Mouse (Mus musculus): ENCODE data around the gene Olfr1176.

Olfr1176 gene

GRCm38 (mm10) chr2:88336421-88336820, at the start of gene Olfr1176:
Gene Olfr1176 (plus strand): TSS chr2:88336721.
- DNase-seq (ENCODE audit: low read depth, low spot score), result no peak

DNA sequence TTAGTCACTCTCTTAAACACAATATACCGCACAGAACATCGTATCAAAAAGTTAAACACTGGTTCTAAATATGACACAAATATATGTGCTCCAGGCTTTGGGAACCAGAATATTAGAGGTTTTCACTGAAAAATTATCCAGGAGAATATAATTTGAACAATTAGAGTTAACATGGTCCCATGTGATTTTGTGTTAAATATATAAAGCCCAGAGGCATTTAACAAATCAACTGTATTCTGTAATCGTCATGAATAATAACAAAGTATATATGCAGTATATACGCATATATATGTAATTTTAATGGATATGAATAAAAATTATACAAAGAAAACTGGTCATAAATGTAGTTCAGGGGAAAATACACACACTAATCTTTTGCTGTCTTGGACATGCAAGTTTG, 21.5 kb upstream of the Olfr1176 start, which contains the start of gene Olfr1174-ps:
Olfr1174-ps (minus strand) TSS at position 101 of the 400 bp plus-strand sequence.
- no peak for DNase-seq (ENCODE audit: low read depth, low spot score)

- DNase-seq (ENCODE audit: low read depth, low spot score), result no peak
Observed at GRCm38 (mm10) chr2:88327115-88327514, 9.4 kb upstream of the Olfr1176 start, which contains the start of gene Olfr1175-ps. Gene Olfr1175-ps (minus strand): TSS chr2:88327215.

- no peak for DNase-seq (ENCODE audit: low read depth, low spot score)
Observed at GRCm38 (mm10) chr2:88346392-88346791, 9.9 kb downstream of the Olfr1176 start, which contains the start of gene Olfr1177-ps. Gene Olfr1177-ps (minus strand): TSS chr2:88346492.

DNA sequence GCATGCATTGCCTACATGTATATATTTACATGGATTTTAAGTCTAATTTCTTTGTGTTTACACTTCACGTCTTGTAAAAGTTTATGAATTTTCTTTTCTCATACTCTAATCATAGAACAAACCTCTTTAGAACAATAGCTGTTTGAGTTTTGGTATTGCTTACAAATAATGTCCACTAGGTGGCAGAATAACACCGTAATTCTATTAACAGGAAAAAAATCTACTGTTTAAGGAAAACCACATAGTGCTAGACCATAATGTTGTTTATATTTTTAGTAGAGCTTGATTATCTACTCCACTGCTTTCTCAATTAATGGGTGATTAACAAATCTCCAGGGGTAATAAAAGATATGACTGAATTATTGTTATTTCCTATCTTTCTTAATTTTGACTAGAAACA, 19.8 kb downstream of the Olfr1176 start:
- no peak for DNase-seq (ENCODE audit: low read depth, low spot score)

DNA sequence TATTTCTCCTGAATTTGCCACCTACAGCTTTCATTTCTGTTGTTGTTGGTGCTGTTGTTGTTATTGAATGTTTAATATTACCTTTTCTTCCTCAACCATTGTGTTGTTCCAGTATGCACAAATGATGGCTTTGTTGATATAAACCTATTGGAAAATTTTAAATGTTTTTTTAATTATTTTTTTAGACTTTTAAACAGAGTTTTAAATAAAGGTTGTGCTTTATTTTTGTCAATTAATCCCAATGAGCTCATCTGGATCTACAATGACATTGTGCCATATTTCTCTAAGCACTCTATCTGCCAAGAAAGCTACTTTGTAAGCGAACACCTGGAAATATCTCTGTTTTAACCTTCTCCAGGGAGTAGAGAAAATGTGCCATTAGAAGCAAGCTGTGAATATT, 50.2 kb downstream of the Olfr1176 start, which contains the start of gene Olfr1178:
Olfr1178 (plus strand) TSS at position 301 of the 400 bp plus-strand sequence.
- DNase-seq (ENCODE audit: low read depth, low spot score), result no peak
